Mouse (Mus musculus) heart, embryonic 16.5 days (tissue): ENCODE results near the gene Izumo4. TPM values are rescaled to one million over a fixed set of nuclear protein-coding genes. Genes with fewer than 3 reads are reported as not detected.

Experiments used
- ATAC-seq: fragments of 200-750 bp; cut with Nextera tagmentation; replicated peaks from 2 replicates; pipeline ENCODE4 v1.8.0; 2017; ENCODE audit warnings: moderate number of reproducible peaks; ENCODE audit not compliant: insufficient read depth, low FRiP score; ENCODE audit errors: extremely low read depth
- H3K27ac ChIP-seq: fragments of 300-500 bp; sonication (generic); 2 replicates; pipeline ENCODE4 v1.5.1; 2014; ENCODE audit warnings: mild to moderate bottlenecking, low read length, control low read depth, moderate library complexity
- H3K27me3 ChIP-seq: fragments of 300-500 bp; sonication (generic); 2 replicates; pipeline ENCODE4 v1.6.1; 2014; ENCODE audit warnings: low read length, mixed read lengths; ENCODE audit not compliant: control insufficient read depth, insufficient read depth
- H3K36me3 ChIP-seq: fragments of 300-500 bp; sonication (generic); 2 replicates; pipeline ENCODE4 v1.6.1; 2014; ENCODE audit not compliant: control insufficient read depth, insufficient read depth
- H3K4me1 ChIP-seq: fragments of 300-500 bp; sonication (generic); 2 replicates; pipeline ENCODE4 v1.6.1; 2014; ENCODE audit warnings: low read length, mixed read lengths; ENCODE audit not compliant: control insufficient read depth, insufficient read depth
- H3K4me2 ChIP-seq: fragments of 300-500 bp; sonication (generic); 2 replicates; pipeline ENCODE4 v1.6.1; 2014; ENCODE audit warnings: low read depth, mild to moderate bottlenecking, control low read depth, low read length
- H3K4me3 ChIP-seq: fragments of 300-500 bp; sonication (generic); 2 replicates; pipeline ENCODE4 v1.5.1; 2014; ENCODE audit warnings: mild to moderate bottlenecking, control low read depth, low read length
- H3K9ac ChIP-seq: fragments of 300-500 bp; sonication (generic); 2 replicates; pipeline ENCODE4 v1.6.1; 2014; ENCODE audit warnings: low read length, control low read depth
- H3K9me3 ChIP-seq: fragments of 300-500 bp; sonication (generic); replicated peaks from 2 replicates; pipeline ENCODE4 v1.6.1; 2016; ENCODE audit warnings: low read length; ENCODE audit not compliant: control insufficient read depth
- WGBS: fragments of 180-500 bp; shearing (Covaris S2); extraction: QIAGEN DNeasy Blood & Tissue Kit; methylation state at CpG from one replicate; pipeline ENCODE4 v1.1.7; 2014; 5-methylcytosine and 5-hydroxymethylcytosine counted together
- polyA plus RNA-seq: library from polyadenylated mRNA; unstranded; fragments of >200 nt; fragmentation: Nextera tagmentation; extraction: Ambion mirVana; gene quantifications from 2 replicates; pipeline ENCODE4 v1.2.1, GENCODE M21; 2015

Izumo4 gene
- polyA plus RNA-seq, 1 experiment from 2014 or later: 13.2 TPM

DNA sequence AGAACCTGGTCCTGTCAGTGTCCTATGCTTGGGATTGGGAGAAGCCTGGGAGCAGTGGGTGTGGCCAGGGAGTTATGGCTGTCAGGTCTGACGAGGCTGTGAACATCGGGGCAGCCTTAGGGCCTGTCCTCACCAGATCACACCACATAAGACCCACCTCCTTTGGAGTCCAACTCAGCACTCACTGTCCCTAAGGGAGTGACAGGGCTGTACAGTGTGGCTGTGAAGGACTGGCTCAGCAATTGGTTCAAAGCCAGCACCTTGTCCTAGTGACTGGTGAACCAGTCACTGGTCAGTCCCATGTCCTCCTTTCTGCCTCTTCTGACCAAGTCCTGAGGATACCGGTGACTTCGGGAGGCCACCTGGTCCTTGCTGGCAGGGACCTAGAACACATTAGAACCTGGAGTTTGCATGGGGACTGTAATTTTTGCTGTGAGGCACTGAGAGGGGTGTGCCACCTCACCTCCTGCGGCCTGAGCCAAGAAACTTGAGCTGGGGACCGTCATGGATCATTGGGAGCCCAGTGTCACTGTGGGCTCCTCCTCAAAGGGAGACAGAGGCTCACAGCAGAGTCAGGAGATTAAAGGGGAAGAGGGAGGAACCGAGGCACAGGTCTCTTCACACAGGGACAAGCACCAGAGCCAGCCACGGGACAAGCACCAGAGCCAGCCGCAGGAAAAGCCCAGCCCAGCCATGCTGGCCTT is 22.3 kb upstream of the Izumo4 start:
- H3K9me3 ChIP-seq: no peaks in the 10 kb centered on the region
- H3K4me2 ChIP-seq: no peak overlapping the region
- H3K36me3 ChIP-seq: no peaks in the 10 kb centered on the region; the same call in 1 of the 2 replicates
- H3K27ac ChIP-seq: peak overlapping the region; percentile 100
- no peak overlapping the region for H3K4me3 ChIP-seq
- no peak overlapping the region for H3K9ac ChIP-seq
- no peak for ATAC-seq
- 47% methylated on average over 9 of the region's 9 CpGs for WGBS
- peaks cover 35% of the 10 kb centered on the region for H3K4me1 ChIP-seq
- H3K27me3 ChIP-seq: no peaks in the 10 kb centered on the region

DNA sequence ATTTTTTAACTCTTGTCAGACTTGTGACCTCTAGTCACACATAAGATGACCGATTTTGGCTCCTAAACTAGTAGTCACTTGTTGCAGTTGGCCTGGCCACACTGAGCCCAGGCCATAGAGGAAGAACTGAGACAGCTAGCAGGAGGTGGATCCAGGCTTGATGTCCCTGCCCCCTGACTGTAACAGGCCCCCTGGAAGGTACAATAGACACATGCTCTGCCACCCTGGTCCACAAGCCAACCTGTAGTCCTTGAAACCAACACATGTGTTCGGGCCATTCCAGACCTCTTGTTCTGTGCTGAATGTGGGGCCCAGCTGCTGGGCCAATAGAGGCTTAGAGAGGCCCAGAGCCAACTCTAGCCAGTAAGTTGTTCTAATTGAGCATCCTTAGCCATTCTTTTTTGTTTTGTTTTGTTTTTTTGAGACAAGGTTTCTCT is 21.7 kb upstream of the Izumo4 start:
- Histone ChIP-seq H3K9ac (no peak overlapping the region), H3K27ac (peak overlapping the region; percentile 100; the same call in 1 of the 2 replicates), H3K4me3 (no peak overlapping the region), H3K4me2 (no peak overlapping the region), H3K27me3 (no peaks in the 10 kb centered on the region), H3K4me1 (peaks cover 31% of the 10 kb centered on the region), H3K9me3 (no peaks in the 10 kb centered on the region), H3K36me3 (no peaks in the 10 kb centered on the region; the same call in 1 of the 2 replicates)
- no peak for ATAC-seq
- 81% methylated on average over 2 of the region's 2 CpGs for WGBS

GRCm38 (mm10) chr10:80682003-80682402 is 20.0 kb upstream of the Izumo4 start:
- H3K4me2 ChIP-seq: no peak overlapping the region
- no peak overlapping the region for H3K4me3 ChIP-seq
- ATAC-seq: no peak
- WGBS: 89% methylated on average over 6 of the region's 6 CpGs
- H3K27me3 ChIP-seq: no peaks in the 10 kb centered on the region
- peaks cover 31% of the 10 kb centered on the region for H3K4me1 ChIP-seq
- no peak overlapping the region for H3K9ac ChIP-seq
- H3K9me3 ChIP-seq: no peaks in the 10 kb centered on the region
- no peak overlapping the region for H3K27ac ChIP-seq
- peaks cover 13% of the 10 kb centered on the region for H3K36me3 ChIP-seq

GRCm38 (mm10) chr10:80683647-80684046 is 18.3 kb upstream of the Izumo4 start:
- Histone ChIP-seq H3K4me1 (peaks cover 16% of the 10 kb centered on the region), H3K9ac (no peak overlapping the region), H3K9me3 (no peaks in the 10 kb centered on the region), H3K4me3 (no peak overlapping the region), H3K27ac (no peak overlapping the region), H3K27me3 (no peaks in the 10 kb centered on the region), H3K36me3 (peaks cover 14% of the 10 kb centered on the region), H3K4me2 (no peak overlapping the region)
- WGBS: 93% methylated on average over 1 of the region's 1 CpGs
- no peak for ATAC-seq

- Histone ChIP-seq H3K9me3 (no peaks in the 10 kb centered on the region), H3K4me1 (peaks cover 10% of the 10 kb centered on the region), H3K9ac (no peak overlapping the region), H3K4me2 (no peak overlapping the region), H3K4me3 (no peak overlapping the region), H3K27me3 (no peaks in the 10 kb centered on the region), H3K36me3 (peaks cover 16% of the 10 kb centered on the region), H3K27ac (no peak overlapping the region)
- 61% methylated on average over 6 of the region's 6 CpGs for WGBS
- ATAC-seq: no peak
Measured at GRCm38 (mm10) chr10:80684214-80684613, 17.8 kb upstream of the Izumo4 start.

- H3K4me2 ChIP-seq: no peak overlapping the region
- no peak for ATAC-seq
- H3K27ac ChIP-seq: no peak overlapping the region
- H3K9me3 ChIP-seq: no peaks in the 10 kb centered on the region
- 43% methylated on average over 4 of the region's 4 CpGs for WGBS
- H3K4me1 ChIP-seq: peaks cover 3% of the 10 kb centered on the region; the same call in 1 of the 2 replicates
- H3K36me3 ChIP-seq: peaks cover 24% of the 10 kb centered on the region
- no peaks in the 10 kb centered on the region for H3K27me3 ChIP-seq
- no peak overlapping the region for H3K4me3 ChIP-seq
- H3K9ac ChIP-seq: no peak overlapping the region
Measured at GRCm38 (mm10) chr10:80684984-80685383, 17.0 kb upstream of the Izumo4 start.

- WGBS: 82% methylated on average over 3 of the region's 3 CpGs
- Histone ChIP-seq H3K36me3 (peaks cover 26% of the 10 kb centered on the region), H3K4me1 (no peaks in the 10 kb centered on the region), H3K9me3 (no peaks in the 10 kb centered on the region), H3K27me3 (no peaks in the 10 kb centered on the region), H3K9ac (no peak overlapping the region), H3K27ac (no peak overlapping the region), H3K4me3 (no peak overlapping the region), H3K4me2 (no peak overlapping the region)
- ATAC-seq: no peak
Measured at GRCm38 (mm10) chr10:80686617-80687016, 15.4 kb upstream of the Izumo4 start.

DNA sequence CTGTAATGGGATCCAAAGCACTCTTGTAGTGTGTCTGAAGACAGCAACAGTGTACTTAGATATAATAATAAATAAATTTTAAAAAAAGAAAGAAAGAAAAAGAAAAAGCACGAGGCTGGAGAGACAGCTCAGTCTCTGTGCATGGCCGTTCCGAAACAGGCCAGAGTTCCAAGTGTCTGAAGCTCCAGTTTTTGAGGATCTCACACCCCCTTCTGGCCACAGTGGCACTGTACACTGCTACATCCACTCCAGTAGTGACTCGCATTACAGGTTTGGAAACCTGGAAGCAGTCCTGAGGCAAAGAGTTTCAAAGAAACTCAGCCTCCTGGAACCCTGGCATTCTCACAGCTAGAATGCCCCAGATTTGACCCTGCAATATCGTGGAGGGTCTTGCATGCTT is 14.1 kb upstream of the Izumo4 start:
- no peaks in the 10 kb centered on the region for H3K27me3 ChIP-seq
- no peak overlapping the region for H3K9ac ChIP-seq
- peaks cover 2% of the 10 kb centered on the region; the same call in 1 of the 2 replicates for H3K4me1 ChIP-seq
- no peak overlapping the region for H3K27ac ChIP-seq
- H3K9me3 ChIP-seq: no peaks in the 10 kb centered on the region
- H3K36me3 ChIP-seq: peaks cover 26% of the 10 kb centered on the region
- no peak overlapping the region for H3K4me2 ChIP-seq
- ATAC-seq: peak; percentile 69; the same call in 1 of the 2 replicates
- WGBS: 34% methylated on average over 5 of the region's 5 CpGs
- no peak overlapping the region for H3K4me3 ChIP-seq

DNA sequence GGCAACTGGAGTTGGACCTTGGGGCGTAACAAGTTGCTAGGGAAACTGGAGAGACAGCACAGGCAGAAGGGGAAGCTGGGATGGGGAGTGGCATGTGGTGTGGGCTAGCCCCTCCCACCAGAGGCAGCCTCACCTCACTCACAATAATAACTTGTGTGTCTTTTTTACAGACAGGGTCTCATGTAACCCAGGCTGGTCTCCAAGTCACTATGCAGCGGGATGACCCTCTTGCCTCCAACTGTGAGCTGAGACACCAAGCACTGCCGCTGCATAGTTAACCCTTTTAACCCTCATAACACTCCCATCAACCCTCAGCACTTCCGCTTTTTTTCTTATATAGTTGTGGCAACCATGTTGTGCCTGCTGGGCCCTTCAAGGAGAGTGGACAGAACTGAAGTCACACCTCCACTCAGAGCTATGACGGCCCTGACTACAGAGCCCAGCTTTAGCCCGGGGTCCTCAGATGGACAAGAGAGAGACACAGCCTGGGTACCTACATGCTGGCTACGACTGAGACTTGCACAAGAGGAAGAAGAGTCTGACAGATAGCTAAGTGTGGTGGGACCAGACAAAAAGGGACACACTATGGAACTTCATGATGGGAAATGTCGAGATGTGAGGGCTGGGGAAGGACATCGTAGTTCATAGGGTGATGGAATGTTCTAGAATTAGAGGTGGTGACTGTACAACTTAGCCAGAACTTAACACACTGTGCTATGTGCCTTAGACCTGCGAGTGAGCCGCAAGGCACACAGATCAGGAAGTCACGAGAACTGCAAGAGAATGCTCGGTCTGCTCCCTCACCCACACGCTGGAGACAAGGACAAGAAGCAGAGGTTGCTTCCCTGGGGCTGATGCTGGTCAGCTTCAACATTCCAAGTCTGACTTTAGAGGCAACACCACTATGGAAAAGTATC is 9.5 kb upstream of the Izumo4 start:
- no peak for ATAC-seq
- no peak overlapping the region for H3K9ac ChIP-seq

More for the DNA sequence above, 9.5 kb upstream of the Izumo4 start:
- peaks cover 20% of the 10 kb centered on the region for H3K4me1 ChIP-seq
- H3K27ac ChIP-seq: no peak overlapping the region
- H3K4me3 ChIP-seq: no peak overlapping the region
- H3K4me2 ChIP-seq: no peak overlapping the region
- no peaks in the 10 kb centered on the region for H3K9me3 ChIP-seq
- H3K36me3 ChIP-seq: peaks cover 17% of the 10 kb centered on the region
- H3K27me3 ChIP-seq: no peaks in the 10 kb centered on the region
- 78% methylated on average over 14 of the region's 14 CpGs for WGBS
